Mouse (Mus musculus) lung, postnatal 14 days (tissue): ENCODE results near the gene Megf11.

Experiments used
- DNase-seq: peaks from one replicate; pipeline ENCODE4 v3.0.0; 2021

Gene Megf11

GRCm38 (mm10) chr9:64612984-64613649, 227.7 kb downstream of the Megf11 start:
- no peak for DNase-seq

- no peak for DNase-seq
Observed at GRCm38 (mm10) chr9:64617413-64617812, 232.0 kb downstream of the Megf11 start.

- DNase-seq, result no peak
Observed at GRCm38 (mm10) chr9:64618433-64618832, 233.0 kb downstream of the Megf11 start.

- DNase-seq, result no peak
Observed at GRCm38 (mm10) chr9:64619440-64619839, 234.0 kb downstream of the Megf11 start.

GRCm38 (mm10) chr9:64620596-64620995, 235.2 kb downstream of the Megf11 start:
- DNase-seq, result no peak

GRCm38 (mm10) chr9:64621499-64622296, 236.3 kb downstream of the Megf11 start:
- no peak for DNase-seq

- DNase-seq, result no peak
Observed at GRCm38 (mm10) chr9:64623361-64623760, 237.9 kb downstream of the Megf11 start.

- DNase-seq, result peak; percentile 64
Observed at GRCm38 (mm10) chr9:64624536-64624935, 239.1 kb downstream of the Megf11 start.

- DNase-seq, result no peak
Observed at GRCm38 (mm10) chr9:64629802-64630201, 244.4 kb downstream of the Megf11 start.

GRCm38 (mm10) chr9:64633169-64633568, 247.7 kb downstream of the Megf11 start:
- DNase-seq, result no peak

GRCm38 (mm10) chr9:64636111-64636510, 250.7 kb downstream of the Megf11 start:
- DNase-seq, result no peak

GRCm38 (mm10) chr9:64636961-64637360, 251.5 kb downstream of the Megf11 start:
- DNase-seq, result no peak

GRCm38 (mm10) chr9:64638250-64638649, 252.8 kb downstream of the Megf11 start:
- DNase-seq, result peak; percentile 20

GRCm38 (mm10) chr9:64639664-64640063, 254.2 kb downstream of the Megf11 start:
- peak; percentile 46 for DNase-seq

GRCm38 (mm10) chr9:64644129-64644528, 258.7 kb downstream of the Megf11 start:
- DNase-seq, result no peak

GRCm38 (mm10) chr9:64645462-64645861, 260.0 kb downstream of the Megf11 start:
- no peak for DNase-seq

GRCm38 (mm10) chr9:64649393-64649792, 264.0 kb downstream of the Megf11 start:
- DNase-seq, result no peak

- DNase-seq, result no peak
Observed at GRCm38 (mm10) chr9:64649892-64650291, 264.5 kb downstream of the Megf11 start.

- no peak for DNase-seq
Observed at GRCm38 (mm10) chr9:64651181-64651580, 265.8 kb downstream of the Megf11 start.

GRCm38 (mm10) chr9:64651689-64652088, 266.3 kb downstream of the Megf11 start:
- no peak for DNase-seq

- no peak for DNase-seq
Observed at GRCm38 (mm10) chr9:64652138-64652537, 266.7 kb downstream of the Megf11 start.

- no peak for DNase-seq
Observed at GRCm38 (mm10) chr9:64652841-64653361, 267.5 kb downstream of the Megf11 start.

GRCm38 (mm10) chr9:64654723-64655122, 269.3 kb downstream of the Megf11 start:
- DNase-seq, result no peak

GRCm38 (mm10) chr9:64656613-64657012, 271.2 kb downstream of the Megf11 start:
- DNase-seq, result no peak
